Mouse (Mus musculus) liver, postnatal 0 days (tissue): ENCODE data around the gene Smg6. TPM values are rescaled to one million over a fixed set of nuclear protein-coding genes. Genes with fewer than 3 reads are reported as not detected.

Experiments
- ATAC-seq: fragments of 200-750 bp; cut with Nextera tagmentation; 2 replicates; pipeline ENCODE4 v1.8.0; 2017; ENCODE audit warnings: mild to moderate bottlenecking, moderate library complexity
- DNase-seq: peaks from one replicate; pipeline ENCODE4 v3.0.0-alpha.2; 2016
- H3K27ac ChIP-seq: fragments of 300-500 bp; sonication (generic); 2 replicates; pipeline ENCODE4 v1.5.1; 2014; ENCODE audit warnings: antibody characterized with exemption, moderate library complexity, mild to moderate bottlenecking, low read depth
- H3K27me3 ChIP-seq: fragments of 300-500 bp; sonication (generic); 2 replicates; pipeline ENCODE4 v1.6.1; 2014; ENCODE audit warnings: low read length, control low read depth, mixed read lengths; ENCODE audit not compliant: insufficient read depth
- H3K36me3 ChIP-seq: fragments of 300-500 bp; sonication (generic); replicated peaks from 2 replicates; pipeline ENCODE4 v1.6.1; 2014; ENCODE audit warnings: mild to moderate bottlenecking, control low read depth, low read length, moderate library complexity, mixed read lengths; ENCODE audit not compliant: insufficient read depth
- H3K4me1 ChIP-seq: fragments of 300-500 bp; sonication (generic); 2 replicates; pipeline ENCODE4 v1.6.1; 2014; ENCODE audit warnings: antibody characterized with exemption, mild to moderate bottlenecking, control low read depth; ENCODE audit not compliant: insufficient read depth
- H3K4me2 ChIP-seq: fragments of 300-500 bp; sonication (generic); 2 replicates; pipeline ENCODE4 v1.6.1; 2014; ENCODE audit warnings: low read depth, mild to moderate bottlenecking, low read length, moderate library complexity, mixed read lengths
- H3K4me3 ChIP-seq: fragments of 300-500 bp; sonication (generic); 2 replicates; pipeline ENCODE4 v1.5.1; 2014; ENCODE audit warnings: low read depth, low read length
- H3K9ac ChIP-seq: fragments of 300-500 bp; sonication (generic); replicated peaks from 2 replicates; pipeline ENCODE4 v1.6.1; 2014; ENCODE audit warnings: mild to moderate bottlenecking, moderate library complexity
- H3K9me3 ChIP-seq: fragments of 300-500 bp; sonication (generic); 2 replicates; pipeline ENCODE4 v1.6.1; 2016; ENCODE audit warnings: mild to moderate bottlenecking, control low read depth, low read length, mixed read lengths
- CTCF ChIP-seq: sonication (generic); IDR thresholded peaks from 2 replicates; pipeline ENCODE4 v1.5.1; 2016; ENCODE audit warnings: antibody characterized with exemption, low read depth
- EP300 ChIP-seq: IDR thresholded peaks from 2 replicates; pipeline ENCODE4 v1.6.1; 2016; ENCODE audit warnings: antibody characterized with exemption, low read depth, mild to moderate bottlenecking
- WGBS: fragments of 180-500 bp; shearing (Covaris S2); extraction: QIAGEN DNeasy Blood & Tissue Kit; methylation state at CpG from one replicate; pipeline ENCODE4 v1.1.7; 2014; ENCODE audit not compliant: insufficient replicate concordance; 5-methylcytosine and 5-hydroxymethylcytosine counted together
- polyA plus RNA-seq: library from polyadenylated mRNA; unstranded; fragments of >200 nt; fragmentation: Nextera tagmentation; extraction: Ambion mirVana; gene quantifications from 2 replicates; pipeline ENCODE4 v1.2.1, GENCODE M21; 2015

Gene Smg6
- polyA plus RNA-seq, 1 experiment from 2014 or later, result 4.7 TPM

- TF ChIP-seq EP300, result peak; percentile 58; the same call in 1 of the 2 replicates
- TF ChIP-seq CTCF, result 0 out of 2 replicates have a peak, but pooled peaks have one; percentile 24
- H3K4me2 ChIP-seq, result no peak overlapping the region
- 46% methylated on average over 13 of the region's 13 CpGs for WGBS
- DNase-seq (peak; percentile 36), ATAC-seq (peak; percentile 62)
- peak overlapping the region; percentile 25; the same call in 1 of the 2 replicates for H3K27ac ChIP-seq
- no peaks in the 10 kb centered on the region for H3K27me3 ChIP-seq
- H3K36me3 ChIP-seq, result peaks cover 3% of the 10 kb centered on the region; the same call in 1 of the 2 replicates
- peaks cover 50% of the 10 kb centered on the region for H3K4me1 ChIP-seq
- H3K9me3 ChIP-seq, result no peaks in the 10 kb centered on the region
- H3K9ac ChIP-seq, result no peak overlapping the region
- no peak overlapping the region for H3K4me3 ChIP-seq
These were observed 126.3 kb downstream of the Smg6 start for GRCm38 (mm10) chr11:75051712-75052550.

GRCm38 (mm10) chr11:75053020-75053419 lies 127.4 kb downstream of the Smg6 start:
- H3K9me3 ChIP-seq, result no peaks in the 10 kb centered on the region
- TF ChIP-seq EP300 (no peak), CTCF (no peak)
- no peak overlapping the region for H3K4me3 ChIP-seq
- ATAC-seq, result no peak
- H3K9ac ChIP-seq, result no peak overlapping the region
- peak overlapping the region; percentile 19 for H3K27ac ChIP-seq
- WGBS, result 78% methylated on average over 2 of the region's 2 CpGs
- H3K4me2 ChIP-seq, result no peak overlapping the region
- H3K36me3 ChIP-seq, result peaks cover under 1% of the 10 kb centered on the region; the same call in 1 of the 2 replicates
- peaks cover 39% of the 10 kb centered on the region for H3K4me1 ChIP-seq
- no peaks in the 10 kb centered on the region for H3K27me3 ChIP-seq
- DNase-seq, result no peak

GRCm38 (mm10) chr11:75053722-75054121 lies 128.1 kb downstream of the Smg6 start:
- Histone ChIP-seq H3K9me3 (no peaks in the 10 kb centered on the region), H3K4me1 (peaks cover 32% of the 10 kb centered on the region), H3K9ac (no peak overlapping the region), H3K4me2 (no peak overlapping the region), H3K4me3 (no peak overlapping the region), H3K27me3 (no peaks in the 10 kb centered on the region), H3K36me3 (no peaks in the 10 kb centered on the region; the same call in 1 of the 2 replicates), H3K27ac (peak overlapping the region; percentile 19)
- DNase-seq (no peak), ATAC-seq (no peak)
- WGBS, result 73% methylated on average over 7 of the region's 7 CpGs
- no peak for TF ChIP-seq EP300
- TF ChIP-seq CTCF, result no peak

GRCm38 (mm10) chr11:75054184-75054877 lies 128.7 kb downstream of the Smg6 start:
- Histone ChIP-seq H3K9ac (no peak overlapping the region), H3K4me3 (no peak overlapping the region), H3K27ac (peak overlapping the region; percentile 19; the same call in 1 of the 2 replicates), H3K4me2 (no peak overlapping the region), H3K9me3 (no peaks in the 10 kb centered on the region), H3K36me3 (no peaks in the 10 kb centered on the region; the same call in 1 of the 2 replicates), H3K27me3 (no peaks in the 10 kb centered on the region), H3K4me1 (peaks cover 28% of the 10 kb centered on the region)
- ATAC-seq (no peak), DNase-seq (no peak)
- TF ChIP-seq CTCF (no peak), EP300 (no peak)
- WGBS, result 60% methylated on average over 5 of the region's 5 CpGs

GRCm38 (mm10) chr11:75054878-75055214 lies 129.2 kb downstream of the Smg6 start:
- Histone ChIP-seq H3K4me1 (peaks cover 23% of the 10 kb centered on the region), H3K4me2 (no peak overlapping the region), H3K27ac (0 out of 2 replicates have a peak overlapping the region, but pooled peaks have one; percentile 19), H3K9ac (no peak overlapping the region), H3K9me3 (no peaks in the 10 kb centered on the region), H3K36me3 (no peaks in the 10 kb centered on the region; the same call in 1 of the 2 replicates), H3K27me3 (no peaks in the 10 kb centered on the region), H3K4me3 (no peak overlapping the region)
- ATAC-seq (no peak), DNase-seq (no peak)
- TF ChIP-seq EP300 (no peak), CTCF (no peak)
- 74% methylated on average over 3 of the region's 3 CpGs for WGBS

- Histone ChIP-seq H3K9me3 (no peaks in the 10 kb centered on the region), H3K9ac (no peak overlapping the region), H3K27ac (no peak overlapping the region), H3K4me2 (no peak overlapping the region), H3K36me3 (no peaks in the 10 kb centered on the region), H3K4me3 (no peak overlapping the region), H3K27me3 (no peaks in the 10 kb centered on the region), H3K4me1 (no peaks in the 10 kb centered on the region)
- TF ChIP-seq CTCF (no peak), EP300 (no peak)
- 83% methylated on average over 6 of the region's 6 CpGs for WGBS
- DNase-seq (no peak), ATAC-seq (no peak)
These were observed 137.0 kb downstream of the Smg6 start for GRCm38 (mm10) chr11:75062650-75063049.
